Mouse (Mus musculus): ENCODE data around the gene Wscd2. TPM values are rescaled to one million over a fixed set of nuclear protein-coding genes. Genes with fewer than 3 reads are reported as not detected.

Gene Wscd2
- polyA plus RNA-seq, 1 experiment = 4.9 TPM

DNA sequence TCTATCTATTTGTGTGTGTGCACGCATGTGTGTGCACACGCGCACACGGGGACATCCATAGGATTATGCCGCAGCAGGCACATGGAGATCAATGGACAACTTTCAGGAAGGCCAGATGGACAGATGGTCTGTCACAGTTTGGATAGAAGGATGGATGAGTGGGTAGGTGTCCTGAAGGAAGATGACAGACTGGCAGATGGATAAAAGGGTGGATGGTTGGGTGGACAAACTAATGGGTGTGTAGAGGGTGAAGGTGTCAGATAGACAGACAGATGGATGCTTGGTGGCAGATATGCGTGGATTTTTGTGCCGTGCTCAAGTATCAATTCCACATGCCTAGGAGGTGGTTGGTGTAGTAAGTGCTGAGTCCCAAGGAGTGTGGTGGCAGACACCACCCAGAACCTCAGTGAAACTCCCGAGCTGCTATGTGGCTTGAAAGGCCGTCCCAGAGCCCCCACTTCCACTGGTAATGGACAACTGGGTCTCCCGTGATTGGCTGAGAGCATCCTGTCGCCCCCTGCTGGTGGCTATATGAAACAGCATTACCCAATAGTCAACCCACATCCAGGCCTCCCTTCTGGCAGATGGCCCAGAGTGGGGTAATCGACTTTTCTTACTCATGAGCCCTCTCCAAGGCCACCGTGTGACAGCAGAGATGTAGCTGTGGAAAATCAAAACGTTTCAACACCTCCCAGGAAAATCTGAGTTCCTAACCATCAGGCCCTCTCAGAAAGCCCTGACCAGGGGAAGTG is 58.0 kb downstream of the Wscd2 start:
- TF ChIP-seq POLR2A (IDR thresholded peaks at IDR 0.05; ENCODE audit: borderline replicate concordance, extremely low read depth, low read depth, low read length) (no peak), CTCF (IDR thresholded peaks at IDR 0.05; ENCODE audit: insufficient read depth, low read length) (peak; percentile 63)
- Histone ChIP-seq H3K4me1 (ENCODE audit: control insufficient read depth, insufficient read depth, low read length) (no peaks in the 10 kb centered on the region), H3K4me3 (replicated peaks; ENCODE audit: extremely low read depth, low read depth, low read length) (no peak overlapping the region)
- WGBS = 51% methylated on average over 14 of the region's 14 CpGs
- DNase-seq = peak; percentile 18

DNA sequence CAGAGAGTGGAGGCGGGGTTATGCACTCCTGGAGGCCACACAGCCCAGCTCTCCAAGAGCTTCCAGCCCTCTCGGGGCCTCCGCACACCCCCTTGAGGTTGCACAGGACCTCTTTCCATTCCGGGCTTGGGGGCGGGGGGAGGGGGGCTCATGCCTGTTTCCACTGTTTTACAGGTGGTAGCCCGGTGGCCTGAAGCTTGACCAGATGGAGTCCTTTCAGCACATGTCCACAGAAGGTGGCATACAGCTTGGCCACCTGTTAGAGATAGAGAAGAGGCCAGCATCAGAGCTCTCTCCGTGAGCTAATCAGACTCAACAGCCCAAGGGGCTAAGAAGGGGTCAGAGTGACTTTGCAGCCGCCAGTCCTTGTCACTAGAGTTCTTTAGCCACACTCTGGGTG is 60.1 kb downstream of the Wscd2 start:
- 52% methylated on average over 8 of the region's 8 CpGs for WGBS
- TF ChIP-seq CTCF (IDR thresholded peaks at IDR 0.05; ENCODE audit: insufficient read depth, low read length) = no peak
- TF ChIP-seq POLR2A (IDR thresholded peaks at IDR 0.05; ENCODE audit: borderline replicate concordance, extremely low read depth, low read depth, low read length) = no peak
- no peaks in the 10 kb centered on the region for H3K4me1 ChIP-seq (ENCODE audit: control insufficient read depth, insufficient read depth, low read length)
- no peak overlapping the region for H3K4me3 ChIP-seq (replicated peaks; ENCODE audit: extremely low read depth, low read depth, low read length)
- DNase-seq = no peak

DNA sequence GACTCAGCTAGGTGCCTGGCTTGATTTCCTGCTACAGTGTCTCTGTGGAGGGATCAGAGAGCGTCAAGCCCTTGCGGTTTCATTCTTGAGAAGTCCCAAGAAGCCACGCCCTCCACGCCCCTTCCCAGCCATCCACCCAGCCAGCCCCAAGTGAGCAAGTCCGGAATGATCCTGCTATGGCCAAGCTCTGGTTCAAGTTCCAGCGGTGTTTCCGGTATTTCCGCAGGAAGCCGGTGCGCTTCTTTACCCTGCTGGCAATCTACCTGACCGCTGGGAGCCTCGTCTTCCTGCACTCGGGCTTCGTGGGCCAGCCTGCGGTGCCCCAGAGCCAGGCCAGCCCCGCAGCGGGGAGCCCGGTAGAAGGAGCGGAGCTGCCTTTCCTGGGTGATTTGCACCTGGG is 60.6 kb downstream of the Wscd2 start:
- no peaks in the 10 kb centered on the region for H3K4me1 ChIP-seq (ENCODE audit: control insufficient read depth, insufficient read depth, low read length)
- no peak overlapping the region for H3K4me3 ChIP-seq (replicated peaks; ENCODE audit: extremely low read depth, low read depth, low read length)
- TF ChIP-seq CTCF (IDR thresholded peaks at IDR 0.05; ENCODE audit: insufficient read depth, low read length) = no peak
- no peak for DNase-seq
- WGBS = 27% methylated on average over 19 of the region's 19 CpGs

GRCm38 (mm10) chr5:113553402-113553897 is 63.3 kb downstream of the Wscd2 start:
- WGBS = 8% methylated on average over 9 of the region's 9 CpGs
- DNase-seq = no peak
- no peaks in the 10 kb centered on the region for H3K4me1 ChIP-seq (ENCODE audit: control insufficient read depth, insufficient read depth, low read length)
- no peak overlapping the region for H3K4me3 ChIP-seq (replicated peaks; ENCODE audit: extremely low read depth, low read depth, low read length)
- TF ChIP-seq POLR2A (IDR thresholded peaks at IDR 0.05; ENCODE audit: borderline replicate concordance, extremely low read depth, low read depth, low read length) (no peak), CTCF (IDR thresholded peaks at IDR 0.05; ENCODE audit: insufficient read depth, low read length) (no peak)

DNA sequence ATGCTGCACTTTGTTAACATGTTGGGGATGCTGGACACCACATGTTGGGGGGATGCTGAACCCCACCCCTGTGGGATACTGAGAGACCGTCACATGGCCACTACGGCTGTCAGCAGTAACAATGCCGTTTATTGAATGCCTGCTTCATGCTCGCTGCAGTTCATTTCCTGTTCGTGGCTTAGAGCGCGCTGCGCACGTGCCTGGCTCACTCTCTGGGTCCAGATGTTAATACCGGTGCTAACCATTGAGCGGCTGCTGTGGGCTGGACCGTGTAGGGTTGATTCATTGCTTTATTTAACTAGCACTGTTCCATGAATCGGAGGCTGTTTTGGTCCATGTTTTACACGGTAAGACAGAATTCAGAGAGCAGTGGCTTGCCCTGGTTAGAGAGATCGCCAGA is 64.0 kb downstream of the Wscd2 start:
- TF ChIP-seq POLR2A (IDR thresholded peaks at IDR 0.05; ENCODE audit: borderline replicate concordance, extremely low read depth, low read depth, low read length) (no peak), CTCF (IDR thresholded peaks at IDR 0.05; ENCODE audit: insufficient read depth, low read length) (no peak)
- WGBS = 47% methylated on average over 15 of the region's 15 CpGs
- Histone ChIP-seq H3K4me3 (replicated peaks; ENCODE audit: extremely low read depth, low read depth, low read length) (no peak overlapping the region), H3K4me1 (ENCODE audit: control insufficient read depth, insufficient read depth, low read length) (no peaks in the 10 kb centered on the region)
- no peak for DNase-seq

DNA sequence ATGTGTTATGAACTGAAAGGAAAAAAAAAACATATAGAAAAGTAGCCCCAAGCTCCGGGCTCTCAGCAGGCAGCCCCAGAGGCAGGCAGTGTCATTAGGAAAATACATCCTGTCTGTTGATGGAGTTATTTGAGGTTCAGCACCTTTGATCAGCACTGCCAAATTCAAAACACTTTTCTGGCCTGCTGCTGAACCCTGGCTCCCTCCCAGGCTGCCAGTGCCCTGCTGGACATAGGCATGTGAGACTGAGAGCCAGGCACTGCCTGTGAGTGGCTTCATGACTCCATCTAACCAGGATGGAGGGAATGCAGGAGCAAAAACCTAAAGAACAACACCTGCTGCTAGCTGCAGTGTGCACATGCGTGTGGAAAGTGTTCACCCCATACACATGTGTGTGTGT is 64.4 kb downstream of the Wscd2 start:
- H3K4me3 ChIP-seq (replicated peaks; ENCODE audit: extremely low read depth, low read depth, low read length) = no peak overlapping the region
- H3K4me1 ChIP-seq (ENCODE audit: control insufficient read depth, insufficient read depth, low read length) = no peaks in the 10 kb centered on the region
- no peak for DNase-seq
- WGBS = 74% methylated on average over 2 of the region's 2 CpGs
- TF ChIP-seq POLR2A (IDR thresholded peaks at IDR 0.05; ENCODE audit: borderline replicate concordance, extremely low read depth, low read depth, low read length) (no peak), CTCF (IDR thresholded peaks at IDR 0.05; ENCODE audit: insufficient read depth, low read length) (no peak)

- Histone ChIP-seq H3K4me3 (replicated peaks; ENCODE audit: extremely low read depth, low read depth, low read length) (no peak overlapping the region), H3K4me1 (ENCODE audit: control insufficient read depth, insufficient read depth, low read length) (no peaks in the 10 kb centered on the region)
- DNase-seq = no peak
- no peak for TF ChIP-seq CTCF (IDR thresholded peaks at IDR 0.05; ENCODE audit: insufficient read depth, low read length)
- no peak for TF ChIP-seq POLR2A (IDR thresholded peaks at IDR 0.05; ENCODE audit: borderline replicate concordance, extremely low read depth, low read depth, low read length)
- WGBS = 51% methylated on average over 2 of the region's 2 CpGs
Measured at GRCm38 (mm10) chr5:113555684-113556083, 65.6 kb downstream of the Wscd2 start.

- TF ChIP-seq CTCF (IDR thresholded peaks at IDR 0.05; ENCODE audit: insufficient read depth, low read length) = no peak
- no peak for TF ChIP-seq POLR2A (IDR thresholded peaks at IDR 0.05; ENCODE audit: borderline replicate concordance, extremely low read depth, low read depth, low read length)
- DNase-seq = no peak
- WGBS = 85% methylated on average over 8 of the region's 8 CpGs
- Histone ChIP-seq H3K4me3 (replicated peaks; ENCODE audit: extremely low read depth, low read depth, low read length) (no peak overlapping the region), H3K4me1 (ENCODE audit: control insufficient read depth, insufficient read depth, low read length) (no peaks in the 10 kb centered on the region)
Measured at GRCm38 (mm10) chr5:113558065-113558464, 67.9 kb downstream of the Wscd2 start.

GRCm38 (mm10) chr5:113559627-113560026 is 69.5 kb downstream of the Wscd2 start:
- WGBS = 59% methylated on average over 5 of the region's 5 CpGs
- TF ChIP-seq POLR2A (IDR thresholded peaks at IDR 0.05; ENCODE audit: borderline replicate concordance, extremely low read depth, low read depth, low read length) (no peak), CTCF (IDR thresholded peaks at IDR 0.05; ENCODE audit: insufficient read depth, low read length) (no peak)
- Histone ChIP-seq H3K4me1 (ENCODE audit: control insufficient read depth, insufficient read depth, low read length) (no peaks in the 10 kb centered on the region), H3K4me3 (replicated peaks; ENCODE audit: extremely low read depth, low read depth, low read length) (no peak overlapping the region)
- no peak for DNase-seq

DNA sequence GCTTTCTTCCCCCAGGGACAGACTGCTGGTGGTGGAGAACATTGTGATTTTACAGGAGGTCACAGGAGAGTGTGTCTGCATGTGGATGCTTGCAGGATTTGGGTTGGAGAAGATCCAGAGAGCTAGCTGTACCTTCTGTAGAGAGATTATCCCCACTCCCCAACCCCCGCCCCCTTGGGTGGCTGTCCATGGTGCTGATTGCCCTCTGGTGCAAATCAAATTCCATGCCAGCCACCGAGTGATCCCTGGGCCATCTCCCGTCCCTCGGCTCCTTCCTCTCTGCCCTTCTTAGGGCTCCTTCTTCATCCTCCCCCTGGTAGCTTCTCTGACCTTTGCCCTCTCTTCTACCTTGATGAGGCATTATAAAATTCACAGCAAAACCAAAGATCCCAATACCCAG is 74.3 kb downstream of the Wscd2 start:
- DNase-seq = no peak
- Histone ChIP-seq H3K4me3 (replicated peaks; ENCODE audit: extremely low read depth, low read depth, low read length) (no peak overlapping the region), H3K4me1 (ENCODE audit: control insufficient read depth, insufficient read depth, low read length) (no peaks in the 10 kb centered on the region)
- WGBS = 53% methylated on average over 4 of the region's 4 CpGs
- TF ChIP-seq CTCF (IDR thresholded peaks at IDR 0.05; ENCODE audit: insufficient read depth, low read length) (no peak), POLR2A (IDR thresholded peaks at IDR 0.05; ENCODE audit: borderline replicate concordance, extremely low read depth, low read depth, low read length) (no peak)
